Mouse (Mus musculus) E14TG2a.4 (cell line): ENCODE data around the gene Tspoap1.
A peak's percentile ranks its signal among the peaks of the same experiment; 100 is the strongest.

Experiments used
- H3K27me3 ChIP-seq: 2 replicates; pipeline ENCODE4 v1.6.1; 2014; ENCODE audit warnings: low read length, control low read depth; ENCODE audit not compliant: insufficient read depth
- H3K36me3 ChIP-seq: 2 replicates; pipeline ENCODE4 v1.6.1; 2014; ENCODE audit warnings: low read length, control low read depth; ENCODE audit not compliant: insufficient read depth
- H3K4me1 ChIP-seq: replicated peaks from 2 replicates; pipeline ENCODE4 v1.6.1; 2014; ENCODE audit warnings: low read depth, low read length, control low read depth
- H3K4me3 ChIP-seq: replicated peaks from 2 replicates; pipeline ENCODE4 v1.5.1; 2014; ENCODE audit warnings: mild to moderate bottlenecking, low read length
- H3K9me3 ChIP-seq: 2 replicates; pipeline ENCODE4 v1.6.1; 2014; ENCODE audit warnings: low read length, control low read depth
- CTCF ChIP-seq: conservative IDR thresholded peaks from 2 replicates; pipeline ENCODE4 v1.5.1; 2014; ENCODE audit warnings: low read length
- NANOG ChIP-seq: IDR thresholded peaks from 2 replicates; pipeline ENCODE4 v1.6.1; 2014; ENCODE audit warnings: borderline replicate concordance, low read length, mixed read lengths
- POU5F1 ChIP-seq: IDR thresholded peaks from 2 replicates; pipeline ENCODE4 v1.6.1; 2014; ENCODE audit warnings: low read length, borderline replicate concordance

Tspoap1 gene

GRCm38 (mm10) chr11:87778915-87779314 lies 18.6 kb downstream of the Tspoap1 start:
- Histone ChIP-seq H3K27me3 (peaks cover 76% of the 10 kb centered on the region), H3K4me3 (peak overlapping the region; percentile 75), H3K4me1 (peaks cover 33% of the 10 kb centered on the region), H3K9me3 (no peaks in the 10 kb centered on the region), H3K36me3 (no peaks in the 10 kb centered on the region)
- TF ChIP-seq NANOG (no peak), CTCF (no peak), POU5F1 (no peak)

GRCm38 (mm10) chr11:87779392-87779791 lies 19.1 kb downstream of the Tspoap1 start:
- H3K4me3 ChIP-seq, result peak overlapping the region; percentile 75
- H3K9me3 ChIP-seq, result no peaks in the 10 kb centered on the region
- TF ChIP-seq NANOG (no peak), CTCF (no peak), POU5F1 (no peak)
- peaks cover 76% of the 10 kb centered on the region for H3K27me3 ChIP-seq
- H3K4me1 ChIP-seq, result peaks cover 32% of the 10 kb centered on the region
- no peaks in the 10 kb centered on the region for H3K36me3 ChIP-seq

- Histone ChIP-seq H3K4me3 (no peak overlapping the region), H3K36me3 (no peaks in the 10 kb centered on the region), H3K4me1 (peaks cover 26% of the 10 kb centered on the region), H3K27me3 (peaks cover 78% of the 10 kb centered on the region), H3K9me3 (no peaks in the 10 kb centered on the region)
- TF ChIP-seq NANOG (no peak), POU5F1 (no peak), CTCF (no peak)
These were observed 19.8 kb downstream of the Tspoap1 start for GRCm38 (mm10) chr11:87780130-87780529.

- H3K4me3 ChIP-seq, result no peak overlapping the region
- TF ChIP-seq CTCF, result no peak
- TF ChIP-seq NANOG, result no peak
These were observed 29.7 kb downstream of the Tspoap1 start for GRCm38 (mm10) chr11:87790088-87790487.

GRCm38 (mm10) chr11:87793460-87793859 lies 33.1 kb downstream of the Tspoap1 start, which contains the start of gene Mpo:
Mpo (plus strand) TSS chr11:87793581.
- no peak within 1 kb of the TSS for H3K4me3 ChIP-seq
- H3K9me3 ChIP-seq, result peaks cover 5% of the 10 kb centered on the region
- no peak for TF ChIP-seq NANOG
- no peak for TF ChIP-seq POU5F1
- TF ChIP-seq CTCF, result no peak
- peaks cover 38% of the 10 kb centered on the region for H3K27me3 ChIP-seq
- peaks cover 6% of the 10 kb centered on the region for H3K4me1 ChIP-seq
- no peaks in the 10 kb centered on the region for H3K36me3 ChIP-seq

More at GRCm38 (mm10) chr11:87790088-87790487, 29.7 kb downstream of the Tspoap1 start:
- peaks cover 22% of the 10 kb centered on the region for H3K27me3 ChIP-seq
- peaks cover 5% of the 10 kb centered on the region for H3K9me3 ChIP-seq
- H3K4me1 ChIP-seq, result peaks cover 3% of the 10 kb centered on the region; the same call in 1 of the 2 replicates
- no peaks in the 10 kb centered on the region for H3K36me3 ChIP-seq

GRCm38 (mm10) chr11:87801711-87802275 lies 41.5 kb downstream of the Tspoap1 start:
- no peak for TF ChIP-seq CTCF
- no peak for TF ChIP-seq NANOG
- TF ChIP-seq POU5F1, result no peak
- peaks cover 49% of the 10 kb centered on the region for H3K27me3 ChIP-seq
- peaks cover 21% of the 10 kb centered on the region for H3K4me1 ChIP-seq
- peak overlapping the region; percentile 74 for H3K4me3 ChIP-seq
- H3K36me3 ChIP-seq, result no peaks in the 10 kb centered on the region
- H3K9me3 ChIP-seq, result no peaks in the 10 kb centered on the region

- TF ChIP-seq NANOG (no peak), POU5F1 (no peak), CTCF (no peak)
These were observed 42.3 kb downstream of the Tspoap1 start for GRCm38 (mm10) chr11:87802621-87803020.

GRCm38 (mm10) chr11:87805448-87805847 lies 45.1 kb downstream of the Tspoap1 start:
- Histone ChIP-seq H3K4me1 (peaks cover 14% of the 10 kb centered on the region), H3K4me3 (no peak overlapping the region), H3K36me3 (no peaks in the 10 kb centered on the region), H3K27me3 (peaks cover 49% of the 10 kb centered on the region), H3K9me3 (no peaks in the 10 kb centered on the region)
- no peak for TF ChIP-seq POU5F1
- TF ChIP-seq CTCF, result peak; percentile 53
- TF ChIP-seq NANOG, result no peak

More at GRCm38 (mm10) chr11:87802621-87803020, 42.3 kb downstream of the Tspoap1 start:
- Histone ChIP-seq H3K4me3 (peak overlapping the region; percentile 74), H3K27me3 (peaks cover 47% of the 10 kb centered on the region), H3K9me3 (no peaks in the 10 kb centered on the region), H3K4me1 (peaks cover 14% of the 10 kb centered on the region), H3K36me3 (no peaks in the 10 kb centered on the region)

GRCm38 (mm10) chr11:87807433-87807832 lies 47.1 kb downstream of the Tspoap1 start:
- Histone ChIP-seq H3K36me3 (no peaks in the 10 kb centered on the region), H3K27me3 (peaks cover 32% of the 10 kb centered on the region), H3K9me3 (no peaks in the 10 kb centered on the region), H3K4me1 (peaks cover 4% of the 10 kb centered on the region), H3K4me3 (no peak overlapping the region)
- no peak for TF ChIP-seq CTCF
